Mouse (Mus musculus): Measurements from ENCODE around the gene Tmem94. TPM values are rescaled to one million over a fixed set of nuclear protein-coding genes. Genes with fewer than 3 reads are reported as not detected.

Gene Tmem94
- total and polyA plus RNA-seq, 3 experiments: 23.2 to 64.4 (median 38.9) TPM

- peak within 1 kb of the TSS; percentile 82 for H3K9ac ChIP-seq (ENCODE audit: control insufficient read depth, low read depth, low read length, poor library complexity, severe bottlenecking)
- DNase-seq (ENCODE audit: low read depth, low spot score): peak; percentile 96
- H3K36me3 ChIP-seq (ENCODE audit: control insufficient read depth in 1 of 2, insufficient read depth in 2 of 2, low read length in 2 of 2): peaks cover 0 to 4% of the 10 kb centered on the region in 2 experiments; a peak in 1 of 4 replicates
- peaks cover 9% of the 10 kb centered on the region for H3K79me2 ChIP-seq (ENCODE audit: control insufficient read depth, insufficient read depth, low read length, poor library complexity)
- H3K9me3 ChIP-seq (replicated peaks; ENCODE audit: insufficient read depth, low read length): no peaks in the 10 kb centered on the region
- no peaks in the 10 kb centered on the region for H3K27me3 ChIP-seq (ENCODE audit: control insufficient read depth in 1 of 2, insufficient read depth in 2 of 2, low read length in 2 of 2)
- peak; percentile 87; the same call in 1 of the 2 replicates for TF ChIP-seq UBTF (IDR thresholded peaks at IDR 0.05; ENCODE audit: borderline replicate concordance, insufficient read depth, low read depth, low read length)
- no peak for TF ChIP-seq MYC (IDR thresholded peaks at IDR 0.05; ENCODE audit: low read depth, low read length)
- peak; percentile 22; the same call in 1 of the 2 replicates for TF ChIP-seq MAX (IDR thresholded peaks at IDR 0.05; ENCODE audit: low read length)
- 0 out of 2 replicates have a peak, but pooled peaks have one; percentile 28 for TF ChIP-seq RCOR1 (IDR thresholded peaks at IDR 0.05; ENCODE audit: low read depth, low read length)
- peak; percentile 74; the same call in 1 of the 2 replicates for TF ChIP-seq POLR2AphosphoS2 (IDR thresholded peaks at IDR 0.05; ENCODE audit: low read length)
- peak; percentile 67 for TF ChIP-seq MXI1 (IDR thresholded peaks at IDR 0.05; ENCODE audit: low read depth, low read length)
- no peak for TF ChIP-seq EP300 (IDR thresholded peaks at IDR 0.05; ENCODE audit: low read depth in 1 of 2, low read length in 2 of 2)
- no peak for TF ChIP-seq POLR2AphosphoS5 (IDR thresholded peaks at IDR 0.05; ENCODE audit: borderline replicate concordance, low read depth, low read length)
- peak; percentile 88 for TF ChIP-seq POLR2A (IDR thresholded peaks at IDR 0.05; ENCODE audit: control insufficient read depth in 1 of 2, insufficient read depth in 1 of 2, low read depth in 1 of 2, low read length in 2 of 2, poor library complexity in 1 of 2)
- TF ChIP-seq NELFE (IDR thresholded peaks at IDR 0.05; ENCODE audit: low read depth, low read length): peak; percentile 95
- peak; percentile 94 for TF ChIP-seq ZMIZ1 (IDR thresholded peaks at IDR 0.05; ENCODE audit: low read depth, low read length)
- no peak for TF ChIP-seq USF2 (IDR thresholded peaks at IDR 0.05; ENCODE audit: borderline replicate concordance in 1 of 2, insufficient read depth in 1 of 2, low read depth in 1 of 2, low read length in 2 of 2)
- peak; percentile 40; the same call in 1 of the 2 replicates for TF ChIP-seq TBP (IDR thresholded peaks at IDR 0.05; ENCODE audit: low read depth, low read length)
- peak; percentile 62; the same call in 1 of the 2 replicates for TF ChIP-seq TCF12 (IDR thresholded peaks at IDR 0.05; ENCODE audit: low read depth, low read length)
- no peak for TF ChIP-seq CHD2 (IDR thresholded peaks at IDR 0.05; ENCODE audit: low read length)
- TF ChIP-seq ZKSCAN1 (IDR thresholded peaks at IDR 0.05; ENCODE audit: low read depth, low read length): no peak
- peak; percentile 66 for TF ChIP-seq HCFC1 (IDR thresholded peaks at IDR 0.05; ENCODE audit: low read depth, low read length)
- TF ChIP-seq NRF1 (IDR thresholded peaks at IDR 0.05; ENCODE audit: insufficient read depth, low read depth, low read length, poor library complexity, severe bottlenecking): peak; percentile 40; the same call in 1 of the 2 replicates
- peak; percentile 70 for TF ChIP-seq ELF1 (IDR thresholded peaks at IDR 0.05; ENCODE audit: low read depth, low read length)
- peak; percentile 76 for TF ChIP-seq SIN3A (IDR thresholded peaks at IDR 0.05; ENCODE audit: low read length)
- TF ChIP-seq ETS1 (IDR thresholded peaks at IDR 0.05; ENCODE audit: low read depth, low read length): peak; percentile 45; the same call in 1 of the 2 replicates
- 0 out of 2 replicates have a peak within 1 kb of the TSS, but pooled peaks have one; percentile 11 for H3K27ac ChIP-seq (ENCODE audit: control insufficient read depth, low read depth, low read length)
- H3K4me1 ChIP-seq (ENCODE audit: control insufficient read depth in 1 of 2, insufficient read depth in 2 of 2, low read length in 2 of 2): peaks cover 0 to 14% of the 10 kb centered on the region in 2 experiments; a peak in 3 of 4 replicates
- peak within 1 kb of the TSS; percentile 80 to 96 for H3K4me3 ChIP-seq (ENCODE audit: control insufficient read depth in 1 of 2, insufficient read depth in 1 of 2, low read depth in 2 of 2, low read length in 2 of 2)
Measured at GRCm38 (mm10) chr11:115823774-115824740, 58.8 kb downstream of the Tmem94 start, which contains the start of gene Llgl2. Gene Llgl2, plus strand, starts transcription at chr11:115824049.
